Mouse (Mus musculus): ENCODE results near the gene Tcn2.

- TF ChIP-seq CTCF (IDR thresholded peaks at IDR 0.05; ENCODE audit: insufficient read depth, low read depth, low read length) (no peak), POLR2A (IDR thresholded peaks at IDR 0.05; ENCODE audit: insufficient read depth, low read depth, low read length) (no peak)
These were observed 9.4 kb upstream of the Tcn2 start for GRCm38 (mm10) chr11:3941371-3941770.
